Mouse (Mus musculus): Measurements from ENCODE around the gene Itgb3.

- TF ChIP-seq POLR2A (IDR thresholded peaks at IDR 0.05; ENCODE audit: insufficient read length, low read depth) (no peak), MYOG (IDR thresholded peaks at IDR 0.05; ENCODE audit: control insufficient read depth in 1 of 3, insufficient read depth in 1 of 3, insufficient read length in 2 of 3, low read depth in 2 of 3) (no peak), USF1 (IDR thresholded peaks at IDR 0.05; ENCODE audit: low read depth) (no peak), E2F4 (IDR thresholded peaks at IDR 0.05; ENCODE audit: insufficient read depth) (no peak), POLR2AphosphoS2 (IDR thresholded peaks at IDR 0.05; ENCODE audit: insufficient read length, low read depth) (no peak), TCF12 (IDR thresholded peaks at IDR 0.05; ENCODE audit: insufficient read depth, poor library complexity, severe bottlenecking) (no peak), CEBPB (IDR thresholded peaks at IDR 0.05; ENCODE audit: insufficient read depth, poor library complexity, severe bottlenecking) (no peak)
Observed at GRCm38 (mm10) chr11:104638906-104639305, 31.1 kb downstream of the Itgb3 start.
